Mouse (Mus musculus) heart, adult 9 months (tissue): ENCODE results near the gene Foxm1.
"Not testable (repeated sequence)": the region's sequence is repeated elsewhere in the genome, so short reads cannot be mapped to it uniquely, and the experiment has no call there.

Experiments used
- DNase-seq, 2 experiments: peaks; one replicate each; pipeline ENCODE4 v3.0.0; 2022; ENCODE audit warnings: low spot score in 2 of 2

The Foxm1 gene

DNA sequence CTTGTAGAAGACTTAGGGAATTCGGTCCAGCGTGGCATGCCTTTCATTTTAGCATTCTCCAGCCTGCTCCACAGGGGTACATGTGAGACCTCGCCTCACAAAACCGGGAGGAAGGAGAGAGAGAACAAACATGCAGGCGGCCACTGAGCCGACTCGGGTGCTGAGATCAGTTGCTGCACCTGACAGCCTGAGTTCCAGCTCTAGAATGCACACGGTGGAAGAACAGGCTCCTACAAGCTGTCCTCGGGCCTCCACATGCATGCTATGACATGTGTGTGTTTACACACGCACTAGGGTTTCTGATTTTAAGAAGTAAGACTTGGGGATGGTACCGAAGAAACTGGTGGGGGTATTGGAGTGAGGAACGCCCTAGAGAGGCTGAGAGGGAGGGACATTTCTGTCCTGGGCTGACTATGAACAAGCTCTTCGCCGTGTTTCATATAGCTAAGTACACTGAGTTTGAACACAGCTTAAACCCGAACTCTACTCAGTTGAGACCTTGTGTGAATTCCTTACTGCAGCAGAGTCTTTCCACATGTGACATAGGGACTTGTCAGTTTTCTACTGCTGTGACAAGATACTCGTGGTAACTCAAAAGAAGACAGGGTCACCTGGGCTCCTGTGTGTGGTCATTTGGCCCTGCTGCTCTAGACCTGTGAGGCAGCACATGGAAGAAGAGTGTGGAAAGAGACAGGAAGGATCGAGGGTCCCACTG lies 13.8 kb downstream of the Foxm1 start:
- DNase-seq, result no peak

DNA sequence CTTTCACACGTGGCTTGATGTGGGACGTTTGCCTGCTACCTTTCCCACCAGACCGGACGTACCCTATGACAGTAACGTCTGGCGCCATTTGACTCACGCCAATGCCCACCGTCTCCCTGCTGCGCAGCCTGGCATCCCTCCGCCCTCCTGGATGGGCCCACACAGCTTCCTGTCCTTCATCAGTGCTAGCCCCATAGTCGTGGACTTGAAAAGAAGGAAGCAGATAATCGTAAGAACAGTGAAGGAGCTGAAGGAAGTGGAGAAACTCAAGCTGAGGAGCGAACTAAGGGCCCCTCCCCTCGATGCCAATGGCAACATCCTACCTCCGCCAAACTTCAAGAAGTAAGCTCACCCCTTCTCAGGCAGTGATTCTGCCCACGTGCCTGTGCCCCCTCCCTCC lies 16.9 kb downstream of the Foxm1 start:
- DNase-seq, result no peak

DNA sequence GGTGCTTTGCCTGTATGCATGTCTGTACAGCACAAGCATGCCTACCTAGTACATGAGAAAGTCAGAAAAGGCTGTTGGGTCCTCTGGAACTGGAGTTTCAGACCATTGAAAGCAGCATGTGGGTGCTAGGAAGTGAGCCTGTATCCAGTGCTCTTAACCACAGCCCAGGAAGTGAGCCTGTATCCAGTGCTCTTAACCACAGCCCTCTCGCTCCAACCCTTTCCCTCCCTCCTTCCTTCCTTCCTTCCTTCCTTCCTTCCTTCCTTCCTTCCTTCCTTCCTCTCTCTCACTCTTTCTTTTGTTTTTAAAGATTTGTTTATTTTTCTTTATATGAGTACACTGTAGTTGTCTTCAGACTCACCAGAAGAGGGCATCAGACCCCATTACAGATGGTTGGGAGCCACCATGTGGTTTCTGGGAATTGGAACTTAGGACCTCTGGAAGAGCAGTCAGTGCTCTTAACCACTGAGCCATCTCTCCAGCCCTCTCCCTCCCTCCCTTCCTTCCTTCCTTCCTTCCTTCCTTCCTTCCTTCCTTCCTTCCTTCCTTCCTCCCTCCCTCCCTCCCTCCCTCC lies 17.9 kb downstream of the Foxm1 start:
- DNase-seq, result not testable (repeated sequence)

DNA sequence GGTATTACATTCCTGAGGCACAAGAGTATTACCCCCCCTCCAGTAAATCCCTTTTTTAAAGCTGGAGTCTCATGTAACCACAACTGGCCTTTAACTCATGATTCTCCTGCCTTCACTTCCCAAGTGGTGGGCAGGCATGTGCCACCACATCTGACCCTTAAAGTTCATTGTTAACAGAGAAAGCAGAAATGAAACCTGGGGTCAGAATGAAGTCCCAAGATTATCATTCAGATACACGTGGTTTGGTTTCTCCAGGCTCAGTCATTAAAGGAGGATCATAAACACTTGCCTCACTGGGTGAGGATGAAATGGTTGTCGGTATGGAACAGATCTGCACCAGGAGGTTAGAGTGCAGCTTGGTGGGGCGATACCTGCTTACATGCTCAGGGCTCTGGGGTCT lies 18.5 kb downstream of the Foxm1 start:
- no peak for DNase-seq

DNA sequence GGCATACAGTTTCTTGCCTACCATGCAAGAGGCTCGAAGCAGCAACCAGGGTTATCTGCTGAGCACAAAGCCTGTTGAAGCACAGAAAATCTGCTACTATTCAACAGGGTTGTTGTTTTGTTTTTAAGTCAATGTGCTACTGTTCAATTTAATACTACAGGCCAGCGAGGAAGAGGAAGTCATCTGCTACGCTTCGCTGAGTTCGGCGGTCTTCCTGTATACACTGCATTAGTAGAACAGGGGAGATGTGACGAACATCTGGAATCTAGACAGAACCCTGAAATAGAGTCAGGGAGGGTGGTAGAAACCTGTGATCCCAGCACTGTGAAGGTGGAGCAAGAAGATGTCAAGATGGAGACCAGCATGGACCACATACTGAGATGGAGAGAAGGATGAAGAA lies 21.0 kb downstream of the Foxm1 start:
- DNase-seq, result no peak

DNA sequence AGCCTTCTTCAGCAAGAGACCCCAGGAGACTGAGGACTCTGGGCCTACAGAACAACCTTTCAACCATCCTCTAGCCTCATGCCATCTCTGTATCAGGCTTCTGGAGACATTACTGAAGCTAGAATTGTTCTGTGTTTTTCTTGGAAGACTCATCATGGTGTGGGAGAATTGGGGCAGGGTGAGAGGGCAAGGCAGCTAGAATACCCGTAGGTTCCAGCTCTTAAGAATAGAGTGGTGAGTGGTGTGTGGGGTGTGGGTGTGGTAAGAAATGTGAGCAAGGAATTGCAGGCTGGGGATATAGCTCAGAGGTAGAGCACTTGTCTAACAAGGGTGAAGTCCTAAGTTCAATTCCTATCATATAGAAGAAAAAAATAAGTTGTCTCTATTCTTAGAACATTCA lies 22.3 kb downstream of the Foxm1 start:
- no peak for DNase-seq

DNA sequence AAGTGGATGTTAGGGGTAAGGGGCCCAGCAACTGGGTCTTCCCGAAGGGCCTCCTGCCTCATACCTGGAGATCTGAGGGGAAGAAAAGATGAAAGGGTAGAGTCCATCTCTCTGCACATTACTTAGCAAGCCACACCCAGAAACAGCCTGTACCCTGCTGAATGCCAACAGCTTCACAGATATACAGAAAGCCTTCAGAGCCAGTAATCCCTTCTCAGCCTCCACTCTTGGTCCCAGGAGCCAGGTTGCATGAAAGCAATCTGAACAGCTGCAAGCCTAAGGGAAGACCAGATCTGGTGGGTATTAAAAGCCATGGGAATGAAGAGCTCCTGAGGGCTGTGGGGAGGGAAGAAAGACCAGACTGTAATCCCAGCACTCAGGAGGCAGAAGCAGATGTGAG lies 26.4 kb downstream of the Foxm1 start:
- no peak for DNase-seq

DNA sequence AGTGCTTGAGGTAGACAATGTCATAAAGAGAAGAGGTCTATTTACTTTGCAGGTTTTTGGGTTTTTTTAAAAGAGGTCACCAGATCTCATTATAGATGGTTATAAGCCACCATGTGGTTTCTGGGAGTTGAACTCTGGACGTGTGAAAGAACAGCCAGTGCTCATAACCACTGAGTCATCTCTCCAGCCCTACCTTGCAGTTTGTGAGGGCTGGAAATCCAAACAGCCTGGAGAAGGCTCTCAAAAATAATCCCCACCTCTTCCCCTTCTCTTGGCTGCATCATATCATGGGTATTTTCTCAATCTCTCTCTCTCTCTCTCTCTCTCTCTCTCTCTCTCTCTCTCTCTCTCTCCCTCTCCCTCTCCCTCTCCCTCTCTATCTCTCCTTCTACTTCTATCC lies 27.9 kb downstream of the Foxm1 start:
- DNase-seq, result no peak

DNA sequence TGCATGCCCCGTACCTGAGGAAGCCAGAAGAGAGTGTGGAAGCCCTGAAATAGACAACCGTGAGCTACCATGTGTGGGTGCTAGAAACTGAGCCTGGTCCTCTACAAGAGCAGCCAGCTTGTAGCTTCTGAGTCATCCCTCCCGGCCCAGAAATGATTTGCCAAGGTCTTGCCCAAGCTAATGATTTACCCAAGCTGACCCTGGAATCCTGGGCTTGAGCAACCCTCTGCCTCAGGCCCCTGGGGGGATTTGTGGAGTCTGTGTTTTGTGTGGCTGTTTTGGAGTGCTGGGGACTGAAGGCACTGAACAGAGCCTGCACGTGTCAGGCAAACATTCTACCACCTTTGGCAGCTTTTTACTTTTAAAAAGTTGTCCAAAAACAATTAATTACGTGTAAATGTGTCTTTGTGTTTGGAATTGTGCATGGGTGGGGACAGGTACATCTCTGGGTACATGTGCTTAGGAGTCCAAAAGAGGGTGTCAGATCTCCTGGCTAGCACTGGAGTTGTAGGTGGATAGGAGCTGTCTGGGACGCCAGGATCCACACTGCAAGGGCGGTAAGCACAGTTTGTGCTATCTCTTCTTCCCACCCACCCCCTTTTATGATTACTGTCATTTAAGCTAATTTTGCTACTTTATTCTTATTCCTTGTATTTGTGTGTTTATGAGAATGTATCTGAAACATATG lies 35.0 kb downstream of the Foxm1 start:
- no peak for DNase-seq

DNA sequence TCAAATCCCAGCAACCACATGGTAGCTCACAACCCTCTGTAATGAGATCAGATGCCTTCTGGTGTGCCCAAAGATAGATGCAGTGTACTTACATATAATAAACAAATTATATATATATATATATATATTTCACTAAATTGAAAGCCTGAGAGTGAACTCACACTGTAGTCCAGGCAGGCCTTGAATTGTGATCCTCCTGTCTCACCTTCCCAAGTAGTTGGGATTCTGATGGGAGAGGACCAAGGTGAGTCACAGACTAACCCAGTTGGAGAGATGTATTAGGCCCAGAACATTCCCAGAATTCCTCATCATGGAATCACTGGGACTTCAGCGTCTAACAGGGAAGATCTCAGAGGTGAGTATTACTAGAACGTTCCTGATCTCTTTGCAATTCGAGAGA lies 36.2 kb downstream of the Foxm1 start, which contains the start of gene Nrip2:
Gene Nrip2, plus strand, starts transcription at position 301 of the 400 bp plus-strand sequence.
- DNase-seq, result no peak

DNA sequence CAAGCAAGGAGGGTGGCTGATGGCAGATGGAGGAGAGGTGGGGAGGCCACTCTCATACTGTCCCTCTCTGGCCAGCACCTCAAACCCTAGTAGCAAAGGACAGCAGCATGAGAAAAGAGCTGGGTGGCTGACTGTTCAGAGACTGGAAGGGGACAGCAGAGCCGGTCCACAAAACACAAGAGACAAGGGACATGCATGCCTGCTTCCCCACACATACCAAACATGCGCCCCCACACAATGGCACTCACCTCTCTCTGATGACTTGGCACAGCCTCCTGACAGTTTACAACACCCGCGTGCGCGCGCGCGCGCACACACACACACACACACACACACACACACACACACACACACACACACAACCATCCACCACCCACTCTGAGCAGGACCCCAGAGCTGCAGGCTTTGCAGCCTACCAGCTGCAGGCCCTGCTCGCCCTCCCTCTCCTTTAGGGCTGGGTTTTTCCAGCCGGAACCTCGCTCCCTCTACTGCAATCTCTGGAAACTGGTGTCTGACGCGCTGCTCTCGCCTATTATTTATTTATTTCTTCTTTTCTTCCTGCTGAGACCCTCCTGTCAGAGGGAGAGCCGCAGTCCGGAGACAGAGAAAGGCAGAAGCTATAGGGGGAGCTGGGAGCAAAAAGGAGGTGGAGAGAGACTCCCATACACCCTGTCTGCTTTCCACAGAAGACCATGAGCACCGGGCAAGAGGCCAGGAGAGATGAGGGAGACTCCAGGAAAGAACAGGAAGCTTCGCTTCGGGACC lies 36.8 kb downstream of the Foxm1 start:
- DNase-seq, result no peak

DNA sequence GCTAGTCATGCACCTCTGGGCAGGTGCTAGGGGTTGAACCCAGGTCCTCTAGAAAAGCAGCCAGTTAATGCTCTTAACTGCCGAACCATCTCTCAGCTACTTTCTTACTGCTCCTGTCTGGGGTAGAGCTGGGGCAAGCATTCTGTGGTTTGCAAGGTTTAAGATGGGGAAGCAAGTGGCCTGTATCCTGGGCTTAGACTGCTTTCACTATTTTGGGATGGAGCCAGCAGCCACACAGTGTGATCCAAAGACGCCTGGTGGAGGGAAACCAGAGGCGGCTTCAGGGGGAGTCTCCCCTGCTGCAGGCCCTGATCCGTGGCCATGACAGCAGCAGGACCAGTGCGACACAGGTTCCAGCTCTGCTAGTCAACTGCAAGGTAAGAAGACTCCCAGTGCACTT lies 41.9 kb downstream of the Foxm1 start:
- no peak for DNase-seq

DNA sequence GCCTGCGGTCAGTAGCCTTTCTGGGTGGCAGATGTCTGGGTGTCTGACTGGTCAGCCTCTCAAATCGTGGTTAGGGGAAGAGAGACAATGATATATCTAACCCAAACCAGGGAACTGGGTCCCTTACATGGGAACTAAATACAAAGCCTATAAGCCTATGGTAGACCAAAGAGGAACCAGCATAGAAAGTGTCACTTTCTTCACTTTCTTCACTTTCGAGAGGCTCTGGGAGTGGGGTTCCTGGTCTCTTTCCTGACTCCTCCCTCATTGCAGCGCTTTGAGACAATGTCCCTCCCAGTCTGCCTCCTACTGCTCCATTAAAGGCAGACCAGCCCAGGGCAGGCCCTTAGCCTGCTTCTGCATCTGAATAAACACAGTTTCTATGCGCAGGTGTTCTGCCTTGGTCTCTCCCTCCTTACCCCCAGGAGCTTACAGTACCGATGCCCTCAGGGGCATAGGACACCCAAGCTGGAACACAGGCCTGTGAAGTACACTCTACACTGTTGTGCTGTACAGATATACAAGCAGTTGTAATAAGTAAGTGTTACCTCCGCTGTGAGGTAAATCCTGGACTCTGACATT lies 45.9 kb downstream of the Foxm1 start:
- DNase-seq, result no peak

DNA sequence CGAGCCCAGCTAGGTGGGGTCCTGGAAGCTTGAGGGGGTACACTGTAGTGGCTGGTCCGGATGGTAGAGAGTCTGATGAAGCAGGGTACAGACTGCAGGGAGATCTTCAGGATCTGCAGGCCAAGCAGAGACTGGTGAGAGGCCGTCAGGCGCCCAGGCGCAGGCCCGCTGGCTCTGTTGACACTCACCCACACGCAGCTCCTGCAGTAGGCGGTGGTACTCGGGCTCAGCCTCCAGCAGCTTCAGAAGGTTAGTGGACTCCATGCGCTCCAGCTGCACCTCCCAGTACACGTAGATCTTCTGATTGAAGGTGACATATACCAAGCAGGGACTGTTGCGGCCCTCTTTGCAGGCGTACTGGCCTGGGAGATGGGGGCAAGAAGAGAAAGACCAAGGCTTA lies 47.5 kb downstream of the Foxm1 start:
- no peak for DNase-seq

DNA sequence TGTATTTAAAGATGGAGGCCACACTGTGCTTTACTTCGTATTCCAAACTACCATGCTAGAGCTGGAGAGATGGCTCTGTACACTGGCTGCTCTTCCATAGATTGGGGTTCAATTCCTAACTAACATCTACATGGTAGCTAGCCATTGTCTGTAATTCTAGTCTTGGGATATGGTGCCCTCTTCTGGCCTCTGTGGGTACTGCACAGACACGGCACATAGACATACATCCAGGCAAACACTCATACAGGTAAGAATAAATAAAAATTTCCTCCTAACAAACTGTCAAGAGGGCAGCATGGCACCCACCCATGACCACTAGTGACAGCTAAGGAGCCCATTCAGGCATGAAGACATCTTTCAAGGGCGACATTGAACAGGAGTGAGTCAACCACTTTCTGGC lies 48.3 kb downstream of the Foxm1 start:
- peak in 1 of 2 experiments; percentile 63 for DNase-seq

DNA sequence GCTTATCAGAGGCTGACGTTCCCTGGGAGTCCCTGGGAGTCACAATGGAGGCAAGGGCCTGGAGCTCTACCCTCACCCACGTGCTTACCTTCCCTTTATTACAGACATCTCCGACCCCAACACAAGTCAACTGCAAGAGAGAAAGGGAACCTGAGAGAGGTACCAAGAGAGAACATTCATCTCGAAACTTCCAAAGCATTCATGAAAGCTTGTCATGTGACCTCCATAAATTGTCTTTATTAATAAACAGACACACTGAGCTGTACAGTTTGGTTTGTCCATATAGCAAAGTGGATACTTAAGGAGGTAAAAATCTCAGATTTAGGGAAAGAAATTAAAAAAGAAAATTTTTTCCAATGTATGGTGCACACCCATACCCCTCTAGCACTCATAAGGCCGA lies 53.4 kb downstream of the Foxm1 start:
- no peak for DNase-seq

DNA sequence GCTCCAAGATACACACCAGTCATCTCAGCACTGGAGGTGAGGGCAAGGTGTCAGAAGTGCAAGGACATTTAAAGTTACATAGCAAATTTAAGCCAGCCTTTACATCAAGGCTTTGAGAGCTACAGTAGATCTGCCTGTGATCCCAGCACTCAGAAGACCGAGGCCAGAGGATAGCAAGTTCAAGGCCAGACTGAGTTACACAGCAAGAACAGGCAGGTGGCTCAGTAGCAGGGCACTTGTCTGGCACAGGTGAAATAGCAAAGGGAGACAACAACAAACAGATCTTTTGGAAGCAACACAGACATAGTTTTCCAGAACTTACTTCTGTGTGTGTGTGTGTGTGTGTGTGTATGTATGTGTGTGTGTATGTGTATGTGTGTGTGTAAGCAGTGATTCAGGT lies 55.3 kb downstream of the Foxm1 start:
- DNase-seq, result no peak

DNA sequence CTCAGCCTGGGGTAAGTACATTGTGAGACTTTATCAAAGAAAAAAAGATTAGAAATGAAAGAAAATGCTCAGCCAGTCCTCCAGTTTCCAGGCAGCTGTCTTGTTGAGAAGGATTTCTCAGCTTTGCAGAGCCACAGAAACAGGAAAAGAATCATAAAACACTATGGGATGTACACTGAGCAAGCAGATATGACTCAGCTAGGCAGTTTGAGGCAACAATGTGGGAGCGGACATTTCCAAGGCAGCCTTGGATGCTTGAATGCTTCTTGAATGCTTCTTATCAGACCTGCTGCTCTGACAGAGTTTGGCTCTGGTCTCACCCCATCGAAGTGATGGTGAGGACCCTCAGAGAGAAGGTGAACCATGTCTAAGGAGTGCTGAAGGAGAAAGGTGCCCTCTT lies 58.3 kb downstream of the Foxm1 start:
- no peak for DNase-seq

DNA sequence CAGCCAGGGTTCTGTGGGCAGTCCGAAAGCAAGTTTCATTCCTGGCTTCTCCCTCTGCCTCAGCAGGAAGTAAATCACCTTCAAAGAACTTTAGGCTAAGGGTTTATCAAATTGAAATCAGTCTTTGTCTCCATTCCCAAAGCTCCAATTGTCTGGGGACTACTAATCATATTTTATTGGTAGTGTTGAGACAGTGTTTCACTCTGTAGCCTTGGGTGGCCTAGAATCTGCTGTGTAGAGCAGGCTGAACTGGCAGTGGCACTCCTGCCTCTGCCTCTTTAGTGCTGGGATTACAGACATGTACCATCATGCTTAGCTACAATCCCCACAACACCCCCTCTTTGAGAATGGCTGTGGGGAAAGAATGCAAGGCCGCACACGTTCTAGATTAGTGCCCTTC lies 58.7 kb downstream of the Foxm1 start:
- no peak for DNase-seq

DNA sequence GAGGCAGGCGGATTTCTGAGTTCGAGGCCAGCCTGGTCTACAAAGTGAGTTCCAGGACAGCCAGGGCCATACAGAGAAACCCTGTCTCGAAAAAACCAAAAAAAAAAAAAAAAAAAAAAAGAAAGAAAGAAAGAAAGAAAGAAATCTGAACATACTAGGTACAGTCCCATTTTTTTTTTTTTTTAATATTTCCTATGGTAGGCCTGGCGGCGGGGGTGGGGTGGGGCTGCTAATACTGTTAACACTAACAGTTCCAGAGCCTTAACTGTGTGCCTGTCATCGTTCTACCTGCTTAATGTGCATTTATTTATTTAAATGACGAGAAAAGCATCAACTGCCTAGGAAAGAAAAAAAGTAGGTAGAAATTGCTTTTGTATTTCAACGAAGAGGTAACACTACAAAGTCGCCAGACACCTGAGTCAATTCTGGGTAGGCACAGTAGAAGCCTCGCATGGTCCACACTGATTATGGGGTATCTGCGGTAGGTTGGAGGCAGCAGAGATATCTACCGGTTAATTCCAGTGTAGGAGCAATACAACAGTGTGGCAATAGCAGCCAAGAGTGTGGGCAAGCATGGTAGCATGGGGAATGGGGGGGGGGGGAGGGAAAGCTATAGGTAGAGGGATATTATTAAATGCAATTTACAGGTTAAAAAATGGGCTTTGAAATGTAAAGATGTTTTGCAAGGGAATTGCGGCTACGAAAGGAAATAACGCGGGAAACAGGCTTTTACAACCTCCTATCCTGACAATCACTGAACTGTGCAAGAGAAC lies 60.9 kb downstream of the Foxm1 start:
- no peak for DNase-seq

DNA sequence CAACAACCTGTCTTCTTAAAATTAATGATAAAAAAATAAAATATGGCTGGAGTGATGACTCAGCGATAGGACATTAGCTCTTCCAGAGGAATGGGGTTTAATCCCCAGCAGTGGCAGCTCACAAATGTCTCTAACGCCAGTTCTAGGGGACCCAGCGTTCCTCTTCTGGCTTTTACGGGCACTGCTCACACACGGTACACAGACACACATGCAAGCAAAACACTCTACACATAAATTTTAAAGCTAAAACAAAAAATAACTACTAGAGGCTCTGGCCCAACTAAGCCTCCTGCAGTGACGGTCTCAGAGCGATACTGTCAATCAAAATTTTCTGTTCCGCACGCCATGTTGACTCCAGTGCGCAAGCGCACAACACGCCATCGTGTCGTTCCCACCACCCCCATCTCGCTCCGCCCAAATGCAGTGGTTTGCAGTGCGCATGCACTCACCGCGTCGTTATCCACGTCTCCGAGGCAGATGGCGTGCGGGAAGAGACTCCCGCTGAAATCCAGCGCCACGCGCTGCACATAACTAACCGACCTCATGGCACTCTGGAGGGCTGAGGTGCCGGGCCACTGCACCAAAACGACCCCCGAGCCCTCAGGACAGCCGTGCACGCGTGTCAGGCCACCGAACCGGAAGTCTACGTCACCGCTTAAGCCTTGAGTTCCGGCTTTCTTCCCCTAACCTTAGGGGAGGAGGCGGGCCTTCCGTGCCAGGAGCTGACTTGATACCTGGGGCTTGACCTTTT lies 61.7 kb downstream of the Foxm1 start, which contains the start of gene Itfg2:
Gene Itfg2, minus strand, starts transcription at position 663 of the 751 bp plus-strand sequence.
- peak; percentile 96 to 98 for DNase-seq
